Mouse (Mus musculus): ENCODE results near the gene Myo5a. TPM values are rescaled to one million over a fixed set of nuclear protein-coding genes. Genes with fewer than 3 reads are reported as not detected.

Gene Myo5a
- polyA plus RNA-seq, 1 experiment from 2014 or later = 23.5 TPM

GRCm38 (mm10) chr9:75259656-75260055, 188.8 kb downstream of the Myo5a start:
- no peak overlapping the region for H3K4me2 ChIP-seq (ENCODE audit: low read depth, low read length)
- peaks cover 3% of the 10 kb centered on the region; the same call in 1 of the 2 replicates for H3K4me1 ChIP-seq (ENCODE audit: control insufficient read depth, insufficient read depth, low read length)
- ATAC-seq (replicated peaks; ENCODE audit: insufficient number of reproducible peaks, low FRiP score, low TSS enrichment, low read depth) = no peak
- H3K9me3 ChIP-seq (replicated peaks; ENCODE audit: control insufficient read depth, low read length) = no peaks in the 10 kb centered on the region
- no peaks in the 10 kb centered on the region for H3K36me3 ChIP-seq (replicated peaks; ENCODE audit: control insufficient read depth, insufficient read depth, low read depth, low read length)
- no peak overlapping the region for H3K9ac ChIP-seq (replicated peaks; ENCODE audit: low read length)
- no peaks in the 10 kb centered on the region for H3K27me3 ChIP-seq (ENCODE audit: control insufficient read depth, insufficient read depth, low read length)
- peak; percentile 26 for DNase-seq (ENCODE audit: low spot score)
- 87% methylated on average over 4 of the region's 4 CpGs for WGBS
- H3K27ac ChIP-seq (replicated peaks; ENCODE audit: low read depth, low read length) = no peak overlapping the region
- H3K4me3 ChIP-seq (ENCODE audit: low read depth, low read length) = no peak overlapping the region

- H3K9ac ChIP-seq (replicated peaks; ENCODE audit: low read length) = no peak overlapping the region
- H3K36me3 ChIP-seq (replicated peaks; ENCODE audit: control insufficient read depth, insufficient read depth, low read depth, low read length) = no peaks in the 10 kb centered on the region
- H3K4me1 ChIP-seq (ENCODE audit: control insufficient read depth, insufficient read depth, low read length) = peaks cover 3% of the 10 kb centered on the region; the same call in 1 of the 2 replicates
- DNase-seq (ENCODE audit: low spot score) = peak; percentile 43
- H3K9me3 ChIP-seq (replicated peaks; ENCODE audit: control insufficient read depth, low read length) = no peaks in the 10 kb centered on the region
- H3K27ac ChIP-seq (replicated peaks; ENCODE audit: low read depth, low read length) = no peak overlapping the region
- no peak overlapping the region for H3K4me2 ChIP-seq (ENCODE audit: low read depth, low read length)
- WGBS = 11% methylated on average over 8 of the region's 8 CpGs
- H3K4me3 ChIP-seq (ENCODE audit: low read depth, low read length) = no peak overlapping the region
- peak; percentile 79 for ATAC-seq (replicated peaks; ENCODE audit: insufficient number of reproducible peaks, low FRiP score, low TSS enrichment, low read depth)
- H3K27me3 ChIP-seq (ENCODE audit: control insufficient read depth, insufficient read depth, low read length) = no peaks in the 10 kb centered on the region
These were observed 190.6 kb downstream of the Myo5a start for GRCm38 (mm10) chr9:75261332-75261872.

- Histone ChIP-seq H3K9ac (replicated peaks; ENCODE audit: low read length) (no peak overlapping the region), H3K9me3 (replicated peaks; ENCODE audit: control insufficient read depth, low read length) (no peaks in the 10 kb centered on the region), H3K27ac (replicated peaks; ENCODE audit: low read depth, low read length) (no peak overlapping the region), H3K4me1 (ENCODE audit: control insufficient read depth, insufficient read depth, low read length) (peaks cover 3% of the 10 kb centered on the region; the same call in 1 of the 2 replicates), H3K4me3 (ENCODE audit: low read depth, low read length) (no peak overlapping the region), H3K36me3 (replicated peaks; ENCODE audit: control insufficient read depth, insufficient read depth, low read depth, low read length) (no peaks in the 10 kb centered on the region), H3K4me2 (ENCODE audit: low read depth, low read length) (no peak overlapping the region), H3K27me3 (ENCODE audit: control insufficient read depth, insufficient read depth, low read length) (no peaks in the 10 kb centered on the region)
- DNase-seq (ENCODE audit: low spot score) = no peak
- no peak for ATAC-seq (replicated peaks; ENCODE audit: insufficient number of reproducible peaks, low FRiP score, low TSS enrichment, low read depth)
- WGBS = 74% methylated on average over 8 of the region's 8 CpGs
These were observed 191.5 kb downstream of the Myo5a start for GRCm38 (mm10) chr9:75262235-75262826.

GRCm38 (mm10) chr9:75264008-75264718, 193.3 kb downstream of the Myo5a start:
- Histone ChIP-seq H3K9me3 (replicated peaks; ENCODE audit: control insufficient read depth, low read length) (no peaks in the 10 kb centered on the region), H3K4me2 (ENCODE audit: low read depth, low read length) (no peak overlapping the region), H3K4me3 (ENCODE audit: low read depth, low read length) (no peak overlapping the region), H3K4me1 (ENCODE audit: control insufficient read depth, insufficient read depth, low read length) (peaks cover 3% of the 10 kb centered on the region; the same call in 1 of the 2 replicates), H3K9ac (replicated peaks; ENCODE audit: low read length) (no peak overlapping the region), H3K36me3 (replicated peaks; ENCODE audit: control insufficient read depth, insufficient read depth, low read depth, low read length) (no peaks in the 10 kb centered on the region), H3K27ac (replicated peaks; ENCODE audit: low read depth, low read length) (no peak overlapping the region), H3K27me3 (ENCODE audit: control insufficient read depth, insufficient read depth, low read length) (no peaks in the 10 kb centered on the region)
- 44% methylated on average over 3 of the region's 3 CpGs for whole genome bisulfite sequencing
- DNase-seq (ENCODE audit: low spot score) = no peak
- ATAC-seq (replicated peaks; ENCODE audit: insufficient number of reproducible peaks, low FRiP score, low TSS enrichment, low read depth) = no peak

- Histone ChIP-seq H3K27me3 (ENCODE audit: control insufficient read depth, insufficient read depth, low read length) (no peaks in the 10 kb centered on the region), H3K4me3 (ENCODE audit: low read depth, low read length) (no peak overlapping the region), H3K9me3 (replicated peaks; ENCODE audit: control insufficient read depth, low read length) (no peaks in the 10 kb centered on the region), H3K36me3 (replicated peaks; ENCODE audit: control insufficient read depth, insufficient read depth, low read depth, low read length) (no peaks in the 10 kb centered on the region), H3K4me2 (ENCODE audit: low read depth, low read length) (no peak overlapping the region), H3K4me1 (ENCODE audit: control insufficient read depth, insufficient read depth, low read length) (no peaks in the 10 kb centered on the region), H3K27ac (replicated peaks; ENCODE audit: low read depth, low read length) (no peak overlapping the region), H3K9ac (replicated peaks; ENCODE audit: low read length) (no peak overlapping the region)
- DNase-seq (ENCODE audit: low spot score) (no peak), ATAC-seq (replicated peaks; ENCODE audit: insufficient number of reproducible peaks, low FRiP score, low TSS enrichment, low read depth) (no peak)
- WGBS = 76% methylated on average over 6 of the region's 6 CpGs
These were observed 196.3 kb downstream of the Myo5a start for GRCm38 (mm10) chr9:75267147-75267546.

- 75% methylated on average over 6 of the region's 6 CpGs for WGBS
- Histone ChIP-seq H3K4me2 (ENCODE audit: low read depth, low read length) (no peak overlapping the region), H3K36me3 (replicated peaks; ENCODE audit: control insufficient read depth, insufficient read depth, low read depth, low read length) (no peaks in the 10 kb centered on the region), H3K27me3 (ENCODE audit: control insufficient read depth, insufficient read depth, low read length) (no peaks in the 10 kb centered on the region), H3K9ac (replicated peaks; ENCODE audit: low read length) (no peak overlapping the region), H3K4me1 (ENCODE audit: control insufficient read depth, insufficient read depth, low read length) (no peaks in the 10 kb centered on the region), H3K9me3 (replicated peaks; ENCODE audit: control insufficient read depth, low read length) (no peaks in the 10 kb centered on the region), H3K27ac (replicated peaks; ENCODE audit: low read depth, low read length) (no peak overlapping the region), H3K4me3 (ENCODE audit: low read depth, low read length) (no peak overlapping the region)
- no peak for ATAC-seq (replicated peaks; ENCODE audit: insufficient number of reproducible peaks, low FRiP score, low TSS enrichment, low read depth)
- no peak for DNase-seq (ENCODE audit: low spot score)
These were observed 199.6 kb downstream of the Myo5a start for GRCm38 (mm10) chr9:75270382-75270781.

- no peaks in the 10 kb centered on the region for H3K4me1 ChIP-seq (ENCODE audit: control insufficient read depth, insufficient read depth, low read length)
- H3K27me3 ChIP-seq (ENCODE audit: control insufficient read depth, insufficient read depth, low read length) = no peaks in the 10 kb centered on the region
- no peak overlapping the region for H3K4me2 ChIP-seq (ENCODE audit: low read depth, low read length)
- H3K4me3 ChIP-seq (ENCODE audit: low read depth, low read length) = no peak overlapping the region
- H3K27ac ChIP-seq (replicated peaks; ENCODE audit: low read depth, low read length) = no peak overlapping the region
- no peak overlapping the region for H3K9ac ChIP-seq (replicated peaks; ENCODE audit: low read length)
- DNase-seq (ENCODE audit: low spot score) = no peak
- H3K9me3 ChIP-seq (replicated peaks; ENCODE audit: control insufficient read depth, low read length) = no peaks in the 10 kb centered on the region
- ATAC-seq (replicated peaks; ENCODE audit: insufficient number of reproducible peaks, low FRiP score, low TSS enrichment, low read depth) = no peak
- WGBS = 89% methylated on average over 8 of the region's 8 CpGs
- no peaks in the 10 kb centered on the region for H3K36me3 ChIP-seq (replicated peaks; ENCODE audit: control insufficient read depth, insufficient read depth, low read depth, low read length)
These were observed 200.7 kb downstream of the Myo5a start for GRCm38 (mm10) chr9:75271539-75271938.
